Mouse (Mus musculus) left cerebral cortex, adult 2 months (tissue): ENCODE measurements around the gene Sigmar1. TPM values are rescaled to one million over a fixed set of nuclear protein-coding genes. Genes with fewer than 3 reads are reported as not detected.
A peak's percentile ranks its signal among the peaks of the same experiment; 100 is the strongest.
"Not testable (repeated sequence)": the region's sequence is repeated elsewhere in the genome, so short reads cannot be mapped to it uniquely, and the experiment has no call there.

ENCODE experiments used
- DNase-seq, 2 experiments: peaks; one replicate each; pipeline ENCODE4 v3.0.0; 2021 to 2022; ENCODE audit warnings: low spot score in 2 of 2, mixed read lengths in 1 of 2; ENCODE audit errors: extremely low spot score in 1 of 2
- H3K27ac ChIP-seq: fragments of 200-600 bp; 2 replicates; pipeline ENCODE4 v1.8.1; 2022
- H3K4me3 ChIP-seq: fragments of 200-600 bp; 2 replicates; pipeline ENCODE4 v1.8.1; 2022
- CTCF ChIP-seq: fragments of 200-600 bp; IDR thresholded peaks from 2 replicates; pipeline ENCODE4 v1.8.1; 2022; ENCODE audit warnings: antibody characterized with exemption, mild to moderate bottlenecking, moderate library complexity
- intact Hi-C: fragments of 180-260 bp; cut with DNase I; formaldehyde crosslinking; loops from one replicate; pipeline ENCODE4 v1.15.1; 2025
- total RNA-seq, 2 experiments: library from RNA; stranded (reverse); gene quantifications; 2 replicates each; pipeline ENCODE4 v1.2.3; 2021

Sigmar1 gene
- total RNA-seq, 2 experiments from 2014 or later = 58.0 to 58.9 TPM

- Histone ChIP-seq H3K27ac (peak overlapping the region; percentile 3; the same call in 1 of the 2 replicates), H3K4me3 (no peak overlapping the region)
- TF ChIP-seq CTCF = no peak
- intact Hi-C loops = no loop called here
- DNase-seq = no peak
Observed at GRCm38 (mm10) chr4:41715082-41715481, 40.9 kb downstream of the Sigmar1 start.

GRCm38 (mm10) chr4:41714276-41714675, 41.7 kb downstream of the Sigmar1 start:
- peak; percentile 68 to 72 for DNase-seq
- peak; percentile 89 for TF ChIP-seq CTCF
- H3K27ac ChIP-seq = no peak overlapping the region; the same call in 1 of the 2 replicates
- peak overlapping the region; percentile 88 for H3K4me3 ChIP-seq
- intact Hi-C loops = loop anchor here (1.0 kb wide), 1 partner anchor 23 kb away; no protein-coding TSS in a partner anchor

- intact Hi-C loops = loop anchor here (1.0 kb wide), 1 partner anchor 24 kb away; no protein-coding TSS in a partner anchor
- peak; percentile 84 to 85 for DNase-seq
- H3K27ac ChIP-seq = peak within 1 kb of the TSS; percentile 95
- peak; percentile 35; the same call in 1 of the 2 replicates for TF ChIP-seq CTCF
- peak within 1 kb of the TSS; percentile 88 for H3K4me3 ChIP-seq
Observed at GRCm38 (mm10) chr4:41713197-41714067, 42.5 kb downstream of the Sigmar1 start, which contains the start of gene Rpp25l. Rpp25l (minus strand) TSS chr4:41713534.

DNA sequence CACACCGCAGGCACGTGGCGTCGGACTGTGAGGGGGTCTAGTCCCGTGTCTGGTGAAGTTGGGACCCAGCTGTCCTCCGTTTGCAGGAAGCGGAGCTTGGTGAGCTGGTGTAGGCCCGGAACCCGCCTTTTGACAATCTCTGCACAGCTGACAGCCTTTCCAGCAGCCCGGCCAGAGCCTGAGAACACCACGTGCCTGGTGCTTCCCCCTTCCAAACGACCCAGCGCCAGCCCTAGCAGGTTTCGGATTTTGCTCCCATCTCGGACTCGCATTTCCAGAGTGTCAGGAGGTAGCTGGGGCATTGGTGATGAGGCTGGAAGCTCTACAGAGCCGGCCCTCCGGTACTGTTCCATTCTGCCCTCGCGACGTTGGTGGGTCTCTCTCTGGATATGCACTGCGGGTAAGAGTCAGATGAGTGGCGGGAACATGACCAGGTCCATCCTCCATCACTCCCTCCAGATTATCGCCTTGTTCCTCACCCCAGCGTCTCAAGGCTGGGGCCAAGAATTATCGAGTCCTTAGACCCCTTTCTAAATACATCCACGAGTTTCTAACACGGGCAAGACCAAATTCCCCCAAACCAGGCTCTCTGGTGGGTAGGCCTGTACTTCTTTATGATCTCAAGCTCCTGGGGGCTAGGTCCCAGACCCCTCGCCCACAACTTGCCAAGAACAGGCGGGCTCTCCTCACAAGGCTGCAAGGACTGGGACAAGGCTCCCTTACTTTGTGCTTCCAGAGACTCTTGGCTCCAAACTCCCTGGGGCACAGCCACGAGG, 43.3 kb downstream of the Sigmar1 start:
- peak in 1 of 2 experiments; percentile 32 for DNase-seq
- intact Hi-C loops = no loop called here
- Histone ChIP-seq H3K27ac (peak overlapping the region; percentile 95), H3K4me3 (peak overlapping the region; percentile 88)
- TF ChIP-seq CTCF = no peak

DNA sequence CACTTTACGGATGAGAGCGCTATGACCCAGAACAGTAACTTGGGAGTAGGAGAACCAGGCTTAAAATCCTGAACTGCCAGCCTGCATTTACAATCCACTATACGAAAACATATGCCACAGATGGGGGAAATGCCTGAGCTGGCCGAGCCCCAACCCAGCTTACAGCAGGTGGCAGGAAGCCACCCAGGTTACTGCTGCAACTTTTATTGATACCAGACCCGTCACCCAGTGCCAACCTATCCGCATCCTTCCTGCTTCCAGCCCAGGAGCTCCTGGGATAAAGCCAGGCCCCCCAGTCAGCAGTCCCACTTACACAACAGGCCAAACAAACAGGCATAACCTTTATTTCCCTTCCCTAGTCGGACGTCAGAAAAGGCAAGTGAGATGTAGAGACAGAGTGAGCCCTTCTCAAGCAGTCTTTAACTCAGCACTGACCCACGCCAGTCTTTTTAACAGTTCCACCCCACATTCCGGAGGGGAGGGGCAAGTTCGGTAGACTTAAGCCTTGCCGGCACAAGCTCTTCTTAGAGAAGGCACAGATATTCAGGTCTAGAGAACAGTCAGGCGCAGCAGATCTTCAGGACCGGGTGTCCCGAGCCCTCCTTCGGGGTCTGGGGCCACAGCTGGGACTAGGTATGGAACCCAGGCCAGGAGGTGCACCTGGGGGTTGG, 44.1 kb downstream of the Sigmar1 start:
- no peak for TF ChIP-seq CTCF
- no peak for DNase-seq
- H3K4me3 ChIP-seq = peak overlapping the region; percentile 88
- intact Hi-C loops = no loop called here
- peak overlapping the region; percentile 25; the same call in 1 of the 2 replicates for H3K27ac ChIP-seq

DNA sequence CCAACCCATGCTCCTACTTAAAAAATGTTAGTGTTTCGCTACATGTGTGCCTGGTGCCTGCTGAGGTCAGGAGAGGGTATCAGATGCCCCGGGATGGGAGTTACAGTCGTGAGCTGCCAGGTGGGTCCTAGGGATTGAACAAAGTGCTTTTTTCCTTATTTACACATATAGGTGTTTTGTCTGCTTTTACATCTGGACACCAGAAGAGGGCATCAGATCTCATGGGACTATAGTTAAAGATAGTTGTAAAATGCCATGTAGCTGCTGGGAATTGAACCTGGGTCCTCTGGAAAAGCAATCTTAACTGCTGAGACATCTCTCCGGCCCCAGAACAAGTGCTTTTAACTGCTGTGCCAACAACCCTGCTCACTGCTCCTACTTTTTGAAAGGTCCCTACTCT, 45.7 kb downstream of the Sigmar1 start:
- peak; percentile 33 for TF ChIP-seq CTCF
- Histone ChIP-seq H3K27ac (no peak overlapping the region), H3K4me3 (no peak overlapping the region)
- intact Hi-C loops = no loop called here
- no peak for DNase-seq

GRCm38 (mm10) chr4:41708192-41708745, 47.7 kb downstream of the Sigmar1 start:
- intact Hi-C loops = loop anchor here (5.0 to 10.0 kb wide), 6 partner anchors 56 to 653 kb away; partner anchors contain the start of genes Dnaic1 and Fam219a
- Histone ChIP-seq H3K4me3 (no peak overlapping the region), H3K27ac (peak overlapping the region; percentile 19; the same call in 1 of the 2 replicates)
- DNase-seq = no peak
- peak; percentile 84 for TF ChIP-seq CTCF

- H3K4me3 ChIP-seq = no peak overlapping the region
- peak; percentile 74 to 81 for DNase-seq
- peak; percentile 69 for TF ChIP-seq CTCF
- H3K27ac ChIP-seq = peak overlapping the region; percentile 55; the same call in 1 of the 2 replicates
- intact Hi-C loops = loop anchor here (1.0 to 10.0 kb wide), 7 partner anchors 55 to 652 kb away; partner anchors contain the start of genes Dnaic1 and Fam219a
Observed at GRCm38 (mm10) chr4:41707011-41707535, 48.9 kb downstream of the Sigmar1 start.

GRCm38 (mm10) chr4:41705922-41706754, 49.8 kb downstream of the Sigmar1 start:
- intact Hi-C loops = loop anchor here (5.0 to 10.0 kb wide), 6 partner anchors 54 to 651 kb away; partner anchors contain the start of genes Dnaic1 and Fam219a
- no peak for DNase-seq

DNA sequence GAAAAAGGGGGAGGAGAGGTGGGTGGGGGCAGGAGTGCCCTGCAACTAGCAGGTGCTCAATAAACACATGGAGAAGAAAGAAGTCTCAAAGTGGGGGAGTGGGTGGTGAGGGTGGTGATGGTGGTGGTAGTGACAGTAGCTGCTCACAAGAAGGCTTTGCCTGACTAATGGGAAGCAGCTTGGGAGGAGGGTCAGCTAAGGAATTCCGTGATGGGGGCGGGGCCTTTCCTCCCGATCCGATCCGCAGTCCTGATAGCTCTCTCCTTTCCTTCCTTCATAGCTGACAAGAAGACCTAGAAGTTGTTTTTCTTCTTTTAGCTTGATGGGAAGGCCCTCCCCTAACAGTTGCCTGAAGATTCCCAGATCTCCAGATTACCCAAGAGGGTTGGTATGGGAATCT, 51.3 kb downstream of the Sigmar1 start:
- H3K4me3 ChIP-seq = no peak overlapping the region
- intact Hi-C loops = loop anchor here (5.0 to 10.0 kb wide), 6 partner anchors 52 to 650 kb away; partner anchors contain the start of genes Dnaic1 and Fam219a

More at GRCm38 (mm10) chr4:41705922-41706754, 49.8 kb downstream of the Sigmar1 start:
- TF ChIP-seq CTCF = no peak; the same call in 1 of the 2 replicates
- Histone ChIP-seq H3K27ac (no peak overlapping the region), H3K4me3 (no peak overlapping the region)

DNA sequence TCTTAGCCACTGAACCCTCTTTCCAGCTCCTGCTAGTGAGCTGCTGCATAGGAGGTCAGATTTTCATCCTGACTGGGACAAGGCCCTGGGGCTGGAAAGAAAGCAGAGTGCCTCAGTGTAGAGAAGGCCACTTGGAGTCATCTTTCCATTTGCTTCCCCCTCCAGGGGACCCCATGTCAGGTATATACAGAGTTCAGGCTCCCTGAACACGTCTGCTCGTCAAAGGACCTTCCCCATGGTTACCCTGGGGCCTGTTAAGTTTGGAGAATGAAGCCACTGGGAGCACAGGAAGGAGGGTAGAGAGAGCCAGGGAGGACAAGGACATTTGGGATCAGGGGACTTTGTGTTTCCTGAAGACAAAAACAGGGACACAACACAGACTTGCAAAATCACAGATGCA, 53.7 kb downstream of the Sigmar1 start:
- intact Hi-C loops = loop anchor here (10.0 kb wide), 1 partner anchor 647 kb away; no protein-coding TSS in a partner anchor
- DNase-seq, H3K27ac ChIP-seq, H3K4me3 ChIP-seq: not testable (repeated sequence)

More for the DNA sequence above, 51.3 kb downstream of the Sigmar1 start:
- no peak overlapping the region for H3K27ac ChIP-seq
- DNase-seq = no peak
- no peak for TF ChIP-seq CTCF

- H3K4me3 ChIP-seq, H3K27ac ChIP-seq, DNase-seq: not testable (repeated sequence)
- intact Hi-C loops = loop anchor here (10.0 kb wide), 1 partner anchor 645 kb away; no protein-coding TSS in a partner anchor
Observed at GRCm38 (mm10) chr4:41700224-41700623, 55.7 kb downstream of the Sigmar1 start.

GRCm38 (mm10) chr4:41699783-41700182, 56.2 kb downstream of the Sigmar1 start, which contains the start of gene Il11ra1:
Il11ra1 (plus strand) TSS chr4:41699989.
- H3K4me3 ChIP-seq, DNase-seq, H3K27ac ChIP-seq: not testable (repeated sequence)
- intact Hi-C loops = loop anchor here (10.0 kb wide), 1 partner anchor 645 kb away; no protein-coding TSS in a partner anchor
